Mouse (Mus musculus) MEL (cell line): ENCODE measurements around the gene Abhd18. TPM values are rescaled to one million over a fixed set of nuclear protein-coding genes. Genes with fewer than 3 reads are reported as not detected.

ENCODE experiments used
- DNase-seq: peaks from one replicate; pipeline ENCODE4 v3.0.0; 2011; ENCODE audit warnings: low read depth, low spot score
- H3K27ac ChIP-seq: 2 replicates; pipeline ENCODE4 v1.5.1; 2012; ENCODE audit warnings: low read depth, mild to moderate bottlenecking, control low read depth, low read length, moderate library complexity; ENCODE audit not compliant: control insufficient read depth
- H3K27me3 ChIP-seq, 2 experiments: fragments of 150-350 bp in 1 of 2; sonication (generic) in 1 of 2; 2 replicates each; pipeline ENCODE4 v1.6.1; 2012; ENCODE audit warnings: low read length in 2 of 2, mild to moderate bottlenecking in 2 of 2, improper control_type of control experiment in 1 of 2, moderate library complexity in 1 of 2; ENCODE audit not compliant: insufficient read depth in 2 of 2, control insufficient read depth in 1 of 2
- H3K36me3 ChIP-seq, 2 experiments: 2 replicates each; pipeline ENCODE4 v1.6.1; 2012 to 2014; ENCODE audit warnings: low read length in 2 of 2, improper control_type of control experiment in 1 of 2, inconsistent platforms in 1 of 2, mild to moderate bottlenecking in 1 of 2; ENCODE audit not compliant: insufficient read depth in 2 of 2, control insufficient read depth in 1 of 2
- H3K4me1 ChIP-seq, 2 experiments: fragments of 150-350 bp in 1 of 2; sonication (generic) in 1 of 2; 2 replicates each; pipeline ENCODE4 v1.6.1; 2012; ENCODE audit warnings: low read length in 2 of 2, improper control_type of control experiment in 1 of 2, mild to moderate bottlenecking in 1 of 2; ENCODE audit not compliant: insufficient read depth in 2 of 2, control insufficient read depth in 1 of 2
- H3K4me3 ChIP-seq, 2 experiments: fragments of 150-350 bp in 1 of 2; sonication (generic) in 1 of 2; 2 replicates each; pipeline ENCODE4 v1.5.1; 2012; ENCODE audit warnings: low read depth in 2 of 2, low read length in 2 of 2, mild to moderate bottlenecking in 2 of 2, moderate library complexity in 2 of 2, control low read depth in 1 of 2, improper control_type of control experiment in 1 of 2; ENCODE audit not compliant: control insufficient read depth in 1 of 2, insufficient read depth in 1 of 2
- H3K79me2 ChIP-seq: 2 replicates; pipeline ENCODE4 v1.6.1; 2012; ENCODE audit warnings: mild to moderate bottlenecking, low read length, moderate library complexity; ENCODE audit not compliant: control insufficient read depth, poor library complexity, insufficient read depth
- H3K9ac ChIP-seq: 2 replicates; pipeline ENCODE4 v1.6.1; 2012; ENCODE audit warnings: low read depth, mild to moderate bottlenecking, control low read depth, low read length, moderate library complexity; ENCODE audit not compliant: control insufficient read depth, poor library complexity, severe bottlenecking
- H3K9me3 ChIP-seq: fragments of 150-350 bp; sonication (generic); replicated peaks from 2 replicates; pipeline ENCODE4 v1.6.1; 2012; ENCODE audit warnings: mild to moderate bottlenecking, low read length, improper control_type of control experiment, moderate library complexity; ENCODE audit not compliant: insufficient read depth
- BHLHE40 ChIP-seq: IDR thresholded peaks from 2 replicates; pipeline ENCODE4 v1.6.1; 2012; ENCODE audit warnings: low read depth, mild to moderate bottlenecking, inconsistent platforms, low read length, improper control_type of control experiment, borderline replicate concordance
- CHD1 ChIP-seq: IDR thresholded peaks from 2 replicates; pipeline ENCODE4 v1.6.1; 2012; ENCODE audit warnings: low read depth, mild to moderate bottlenecking, inconsistent platforms, low read length, improper control_type of control experiment
- CHD2 ChIP-seq: IDR thresholded peaks from 2 replicates; pipeline ENCODE4 v1.6.1; 2011; ENCODE audit warnings: low read length, improper control_type of control experiment
- E2F4 ChIP-seq: IDR thresholded peaks from 2 replicates; pipeline ENCODE4 v1.6.1; 2011; ENCODE audit warnings: low read depth, low read length, improper control_type of control experiment, borderline replicate concordance
- ELF1 ChIP-seq: IDR thresholded peaks from 2 replicates; pipeline ENCODE4 v1.6.1; 2014; ENCODE audit warnings: low read depth, mild to moderate bottlenecking, inconsistent platforms, low read length, improper control_type of control experiment, moderate library complexity
- ETS1 ChIP-seq: IDR thresholded peaks from 2 replicates; pipeline ENCODE4 v1.6.1; 2012; ENCODE audit warnings: low read depth, mild to moderate bottlenecking, inconsistent platforms, low read length, improper control_type of control experiment, moderate library complexity
- HCFC1 ChIP-seq: IDR thresholded peaks from 2 replicates; pipeline ENCODE4 v1.6.1; 2012; ENCODE audit warnings: low read depth, mild to moderate bottlenecking, inconsistent platforms, low read length, improper control_type of control experiment, moderate library complexity
- JUND ChIP-seq: IDR thresholded peaks from 2 replicates; pipeline ENCODE4 v1.6.1; 2011; ENCODE audit warnings: low read depth, mild to moderate bottlenecking, improper control_type of control experiment, low read length
- MAFK ChIP-seq: IDR thresholded peaks from 2 replicates; pipeline ENCODE4 v1.6.1; 2011; ENCODE audit warnings: low read depth, mild to moderate bottlenecking, low read length, improper control_type of control experiment, borderline replicate concordance
- MAX ChIP-seq: IDR thresholded peaks from 2 replicates; pipeline ENCODE4 v1.6.1; 2011; ENCODE audit warnings: low read length, improper control_type of control experiment
- MEF2A ChIP-seq: IDR thresholded peaks from 2 replicates; pipeline ENCODE4 v1.6.1; 2014; ENCODE audit warnings: low read depth, mild to moderate bottlenecking, inconsistent platforms, low read length, improper control_type of control experiment; ENCODE audit not compliant: poor library complexity, insufficient replicate concordance, severe bottlenecking; ENCODE audit errors: extremely low read depth
- MXI1 ChIP-seq: IDR thresholded peaks from 2 replicates; pipeline ENCODE4 v1.6.1; 2011; ENCODE audit warnings: mild to moderate bottlenecking, low read depth, low read length, improper control_type of control experiment
- MYB ChIP-seq: IDR thresholded peaks from 2 replicates; pipeline ENCODE4 v1.6.1; 2011; ENCODE audit warnings: mild to moderate bottlenecking, low read depth, low read length, improper control_type of control experiment
- MYC ChIP-seq: IDR thresholded peaks from 2 replicates; pipeline ENCODE4 v1.6.1; 2011; ENCODE audit warnings: low read depth, mild to moderate bottlenecking, low read length, improper control_type of control experiment, moderate library complexity
- NELFE ChIP-seq: IDR thresholded peaks from 2 replicates; pipeline ENCODE4 v1.6.1; 2011; ENCODE audit warnings: low read depth, low read length, improper control_type of control experiment
- NRF1 ChIP-seq: IDR thresholded peaks from 2 replicates; pipeline ENCODE4 v1.6.1; 2014; ENCODE audit warnings: low read depth, mild to moderate bottlenecking, inconsistent platforms, low read length, improper control_type of control experiment, moderate library complexity; ENCODE audit not compliant: poor library complexity, insufficient read depth, severe bottlenecking
- POLR2A ChIP-seq, 2 experiments: IDR thresholded peaks; 2 replicates each; pipeline ENCODE4 v1.6.1; 2011 to 2012; ENCODE audit warnings: low read length in 2 of 2, mild to moderate bottlenecking in 2 of 2, control low read depth in 1 of 2, improper control_type of control experiment in 1 of 2, low read depth in 1 of 2, moderate library complexity in 1 of 2; ENCODE audit not compliant: control insufficient read depth in 1 of 2, insufficient read depth in 1 of 2, poor library complexity in 1 of 2
- POLR2AphosphoS2 ChIP-seq: IDR thresholded peaks from 2 replicates; pipeline ENCODE4 v1.6.1; 2011; ENCODE audit warnings: low read length, improper control_type of control experiment
- POLR2AphosphoS5 ChIP-seq: IDR thresholded peaks from 2 replicates; pipeline ENCODE4 v1.6.1; 2012; ENCODE audit warnings: low read depth, borderline replicate concordance, mild to moderate bottlenecking, inconsistent platforms, low read length, moderate library complexity, mixed read lengths
- RAD21 ChIP-seq: IDR thresholded peaks from 2 replicates; pipeline ENCODE4 v1.6.1; 2011; ENCODE audit warnings: mild to moderate bottlenecking, low read depth, low read length, improper control_type of control experiment
- SIN3A ChIP-seq: IDR thresholded peaks from 2 replicates; pipeline ENCODE4 v1.6.1; 2012; ENCODE audit warnings: low read length, improper control_type of control experiment, inconsistent platforms
- SMC3 ChIP-seq: IDR thresholded peaks from 2 replicates; pipeline ENCODE4 v1.6.1; 2011; ENCODE audit warnings: low read depth, low read length, improper control_type of control experiment
- TCF12 ChIP-seq: IDR thresholded peaks from 2 replicates; pipeline ENCODE4 v1.6.1; 2014; ENCODE audit warnings: low read depth, mild to moderate bottlenecking, inconsistent platforms, low read length, improper control_type of control experiment, moderate library complexity
- UBTF ChIP-seq: IDR thresholded peaks from 2 replicates; pipeline ENCODE4 v1.6.1; 2012; ENCODE audit warnings: low read depth, mild to moderate bottlenecking, inconsistent platforms, low read length, improper control_type of control experiment, moderate library complexity, borderline replicate concordance; ENCODE audit not compliant: insufficient read depth
- USF1 ChIP-seq: IDR thresholded peaks from 2 replicates; pipeline ENCODE4 v1.6.1; 2014; ENCODE audit warnings: low read depth, mild to moderate bottlenecking, inconsistent platforms, low read length, improper control_type of control experiment, moderate library complexity
- ZC3H11A ChIP-seq: IDR thresholded peaks from 2 replicates; pipeline ENCODE4 v1.6.1; 2012; ENCODE audit warnings: low read depth, mild to moderate bottlenecking, inconsistent platforms, low read length, improper control_type of control experiment
- ZKSCAN1 ChIP-seq: IDR thresholded peaks from 2 replicates; pipeline ENCODE4 v1.6.1; 2012; ENCODE audit warnings: low read depth, mild to moderate bottlenecking, inconsistent platforms, low read length, improper control_type of control experiment, moderate library complexity
- ZMIZ1 ChIP-seq: IDR thresholded peaks from 2 replicates; pipeline ENCODE4 v1.6.1; 2012; ENCODE audit warnings: low read depth, mild to moderate bottlenecking, inconsistent platforms, low read length, improper control_type of control experiment, moderate library complexity
- polyA plus RNA-seq, 2 experiments: library from polyadenylated mRNA; stranded (reverse) in 1 of 2; unstranded in 1 of 2; fragments of >175 nt in 1 of 2; fragments of >200 nt in 1 of 2; gene quantifications; 2 replicates each; pipeline versions ENCODE4 v1.2.1 to v1.2.4; 2012; ENCODE audit warnings: low replicate concordance in 2 of 2, low read depth in 1 of 2; ENCODE audit not compliant: insufficient read length in 2 of 2, insufficient read depth in 1 of 2, missing spikeins in 1 of 2
- total RNA-seq: library from RNA; depleted of rRNA; stranded (reverse); fragments of 300-350 nt; gene quantifications from 2 replicates; pipeline ENCODE4 v1.2.3, GENCODE M21; 2012

Gene Abhd18
- total and polyA plus RNA-seq, 3 experiments: 1.3 to 3.6 TPM; not detected in 1

GRCm38 (mm10) chr3:40950601-40951201, 103.9 kb downstream of the Abhd18 start:
- H3K27me3 ChIP-seq: no peaks in the 10 kb centered on the region
- peak; percentile 81 for TF ChIP-seq MXI1
- peak in 1 of 2 experiments; percentile 38; a peak in 1 of 4 replicates for TF ChIP-seq POLR2A (IDR thresholded peaks at IDR 0.05; ENCODE audit: control insufficient read depth in 1 of 2, insufficient read depth in 1 of 2, low read depth in 1 of 2, low read length in 2 of 2, poor library complexity in 1 of 2)
- peak; percentile 27; the same call in 1 of the 2 replicates for TF ChIP-seq SIN3A
- 0 out of 2 replicates have a peak, but pooled peaks have one; percentile 18 for TF ChIP-seq HCFC1
- TF ChIP-seq MEF2A: no peak
- peak; percentile 32; the same call in 1 of the 2 replicates for TF ChIP-seq BHLHE40
- TF ChIP-seq RAD21: no peak
- peaks cover 0 to 25% of the 10 kb centered on the region in 2 experiments; a peak in 2 of 4 replicates for H3K36me3 ChIP-seq
- peaks cover 22% of the 10 kb centered on the region for H3K79me2 ChIP-seq
- peaks cover 9 to 20% of the 10 kb centered on the region in 2 experiments for H3K4me1 ChIP-seq
- H3K4me3 ChIP-seq: peak overlapping the region; percentile 73 to 89
- H3K27ac ChIP-seq: peak overlapping the region; percentile 64
- H3K9ac ChIP-seq: peak overlapping the region; percentile 58
- H3K9me3 ChIP-seq: no peaks in the 10 kb centered on the region
- peak; percentile 85 for DNase-seq

- peak overlapping the region; percentile 64 for H3K27ac ChIP-seq
- H3K4me1 ChIP-seq: peaks cover 9 to 15% of the 10 kb centered on the region in 2 experiments
- no peaks in the 10 kb centered on the region for H3K9me3 ChIP-seq
- peak overlapping the region; percentile 73 to 89 for H3K4me3 ChIP-seq
- H3K9ac ChIP-seq: peak overlapping the region; percentile 58
- H3K27me3 ChIP-seq: no peaks in the 10 kb centered on the region
- H3K36me3 ChIP-seq: peaks cover 0 to 20% of the 10 kb centered on the region in 2 experiments; a peak in 2 of 4 replicates
- peaks cover 22% of the 10 kb centered on the region for H3K79me2 ChIP-seq
- peak; percentile 80 for DNase-seq
- TF ChIP-seq POLR2A (IDR thresholded peaks at IDR 0.05; ENCODE audit: control insufficient read depth in 1 of 2, insufficient read depth in 1 of 2, low read depth in 1 of 2, low read length in 2 of 2, poor library complexity in 1 of 2) (no peak), NELFE (no peak), SIN3A (peak; percentile 79), RAD21 (peak; percentile 26), CHD1 (no peak), MAFK (0 out of 2 replicates have a peak, but pooled peaks have one; percentile 16), BHLHE40 (0 out of 2 replicates have a peak, but pooled peaks have one; percentile 29), UBTF (no peak), POLR2AphosphoS2 (no peak), USF1 (no peak), E2F4 (no peak), CHD2 (no peak), MYB (no peak), HCFC1 (0 out of 2 replicates have a peak, but pooled peaks have one; percentile 35), NRF1 (no peak), ELF1 (no peak), MAX (peak; percentile 52; the same call in 1 of the 2 replicates), ZKSCAN1 (no peak), MYC (0 out of 2 replicates have a peak, but pooled peaks have one; percentile 45), JUND (no peak), POLR2AphosphoS5 (no peak), MXI1 (peak; percentile 56; the same call in 1 of the 2 replicates), TCF12 (peak; percentile 53; the same call in 1 of the 2 replicates), ZMIZ1 (no peak), SMC3 (peak; percentile 25; the same call in 1 of the 2 replicates), ZC3H11A (no peak), ETS1 (peak; percentile 60)
Measured at GRCm38 (mm10) chr3:40951365-40951764, 104.6 kb downstream of the Abhd18 start.
